Comparison of ENCODE assay signal across 10 mouse cellular contexts in the genomic region with DNA sequence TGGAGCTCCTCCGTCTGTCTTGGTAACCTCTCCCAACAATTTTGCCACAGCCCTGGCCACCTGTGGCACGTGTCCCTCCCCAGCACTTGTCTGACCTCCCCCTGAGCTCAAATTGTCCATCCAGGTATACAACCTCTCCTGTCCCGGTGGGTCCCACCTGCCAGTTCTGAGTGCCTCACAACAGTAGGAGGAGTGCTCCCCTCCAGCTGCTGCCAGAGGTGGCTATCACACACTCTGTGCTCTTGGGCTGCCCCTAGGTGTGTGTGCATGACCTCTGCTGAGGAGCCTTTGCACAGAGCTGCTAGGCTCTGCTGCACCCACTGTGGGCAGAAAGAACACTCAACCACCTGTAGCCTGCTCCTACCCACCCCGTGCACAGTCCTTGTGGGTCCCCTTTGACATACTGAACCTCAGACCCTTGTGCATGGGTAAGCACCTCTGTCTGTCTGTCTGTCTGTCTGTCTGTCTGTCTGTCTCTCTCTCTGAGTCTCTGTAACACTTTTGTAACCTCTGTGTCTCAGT. TPM values are rescaled to one million over a fixed set of nuclear protein-coding genes. Genes with fewer than 3 reads are reported as not detected.
"Had no signal": no experiment of that assay in that cellular context is flagged by ENCODE, and none has a peak within 500 bp of the region (broad histone marks: within the 10 kb centered on the region; RNA-seq: fewer than 3 reads in every experiment).

No protein-coding gene starts in this region.

RNA-seq across cellular contexts. Expression of a gene that starts 7.0 kb away (rescaled TPM):
- polyA plus RNA-seq: heart, embryonic 11.5 days; heart, embryonic 14.5 days; inflammation-experienced regulatory T-cells, adult 6 months; intestine, embryonic 15.5 days; large intestine, adult 2 months; limb, embryonic 11.5 days; liver, embryonic 11.5 days had no signal

RNA-seq across cellular contexts. Expression of a gene that starts 15.8 kb away (rescaled TPM):
- polyA plus RNA-seq: frontal cortex, adult 2 months; hindbrain, embryonic 13.5 days; inflammation-experienced regulatory T-cells, adult 6 months; intestine, embryonic 15.5 days; kidney, embryonic 14.5 days; limb, embryonic 11.5 days; liver, embryonic 11.5 days had no signal
